Mouse (Mus musculus) cerebellum, adult (tissue): Measurements from ENCODE around the gene Itga2b.

Source experiments
- ATAC-seq: cut with Nextera tagmentation; 2 replicates; pipeline ENCODE4 v1.9.2; 2017; ENCODE audit warnings: mild to moderate bottlenecking, moderate library complexity, mixed read lengths; ENCODE audit not compliant: insufficient number of reproducible peaks, low FRiP score, low TSS enrichment

Itga2b gene

GRCm38 (mm10) chr11:102461764-102462163 lies 8.2 kb downstream of the Itga2b start:
- ATAC-seq, result no peak

GRCm38 (mm10) chr11:102460541-102460940 lies 9.4 kb downstream of the Itga2b start:
- no peak for ATAC-seq

GRCm38 (mm10) chr11:102455740-102456396 lies 14.1 kb downstream of the Itga2b start:
- peak; percentile 47; the same call in 1 of the 2 replicates for ATAC-seq

GRCm38 (mm10) chr11:102453131-102453530 lies 16.8 kb downstream of the Itga2b start:
- ATAC-seq, result no peak

- ATAC-seq, result no peak
Observed at GRCm38 (mm10) chr11:102449043-102450008, 20.6 kb downstream of the Itga2b start.

GRCm38 (mm10) chr11:102448327-102448726 lies 21.6 kb downstream of the Itga2b start:
- ATAC-seq, result no peak

- peak; percentile 50; the same call in 1 of the 2 replicates for ATAC-seq
Observed at GRCm38 (mm10) chr11:102447497-102447896, 22.4 kb downstream of the Itga2b start, which contains the start of gene Fam171a2. Gene Fam171a2 (minus strand): TSS chr11:102447682.

GRCm38 (mm10) chr11:102446581-102447461 lies 23.1 kb downstream of the Itga2b start:
- ATAC-seq, result peak; percentile 1; the same call in 1 of the 2 replicates

- no peak for ATAC-seq
Observed at GRCm38 (mm10) chr11:102445891-102446361, 24.0 kb downstream of the Itga2b start.

- ATAC-seq, result no peak
Observed at GRCm38 (mm10) chr11:102445264-102445890, 24.5 kb downstream of the Itga2b start.

GRCm38 (mm10) chr11:102444781-102445180 lies 25.1 kb downstream of the Itga2b start:
- no peak for ATAC-seq

- ATAC-seq, result no peak
Observed at GRCm38 (mm10) chr11:102444321-102444720, 25.6 kb downstream of the Itga2b start.

- no peak for ATAC-seq
Observed at GRCm38 (mm10) chr11:102443740-102444139, 26.2 kb downstream of the Itga2b start.

- ATAC-seq, result no peak
Observed at GRCm38 (mm10) chr11:102442089-102442488, 27.8 kb downstream of the Itga2b start.

GRCm38 (mm10) chr11:102441434-102441833 lies 28.5 kb downstream of the Itga2b start:
- ATAC-seq, result no peak

GRCm38 (mm10) chr11:102440255-102440654 lies 29.7 kb downstream of the Itga2b start:
- no peak for ATAC-seq

- no peak for ATAC-seq
Observed at GRCm38 (mm10) chr11:102439093-102440082, 30.5 kb downstream of the Itga2b start.
